Mouse (Mus musculus): Measurements from ENCODE around the gene Ppp2r1b. TPM values are rescaled to one million over a fixed set of nuclear protein-coding genes. Genes with fewer than 3 reads are reported as not detected.

The Ppp2r1b gene
- polyA plus RNA-seq, 1 experiment = 56.4 TPM

- Histone ChIP-seq H3K9me3 (replicated peaks; ENCODE audit: control insufficient read depth, insufficient read depth, low read length, poor library complexity, severe bottlenecking) (no peaks in the 10 kb centered on the region), H3K27me3 (ENCODE audit: control insufficient read depth, insufficient read depth, low read length, poor library complexity, severe bottlenecking) (no peaks in the 10 kb centered on the region), H3K27ac (ENCODE audit: insufficient read depth, low read length) (no peak overlapping the region), H3K36me3 (ENCODE audit: control insufficient read depth, insufficient read depth, low read length, poor library complexity, severe bottlenecking) (peaks cover 46% of the 10 kb centered on the region), H3K9ac (ENCODE audit: low read depth, poor library complexity, severe bottlenecking) (no peak overlapping the region), H3K4me1 (ENCODE audit: control insufficient read depth, insufficient read depth, low read length) (no peaks in the 10 kb centered on the region), H3K4me3 (ENCODE audit: low read depth, low read length) (no peak overlapping the region)
- no peak for TF ChIP-seq EP300 (IDR thresholded peaks at IDR 0.05; ENCODE audit: insufficient read depth, low read depth, low read length)
- no peak for TF ChIP-seq CTCF (IDR thresholded peaks at IDR 0.05; ENCODE audit: low read depth, low read length)
- TF ChIP-seq POLR2A (IDR thresholded peaks at IDR 0.05; ENCODE audit: insufficient read depth, low read length) = no peak
Measured at GRCm38 (mm10) chr9:50874031-50874430, 28.9 kb downstream of the Ppp2r1b start.

- Histone ChIP-seq H3K27me3 (ENCODE audit: control insufficient read depth, insufficient read depth, low read length, poor library complexity, severe bottlenecking) (no peaks in the 10 kb centered on the region), H3K36me3 (ENCODE audit: control insufficient read depth, insufficient read depth, low read length, poor library complexity, severe bottlenecking) (peaks cover 50% of the 10 kb centered on the region), H3K4me1 (ENCODE audit: control insufficient read depth, insufficient read depth, low read length) (no peaks in the 10 kb centered on the region), H3K9me3 (replicated peaks; ENCODE audit: control insufficient read depth, insufficient read depth, low read length, poor library complexity, severe bottlenecking) (no peaks in the 10 kb centered on the region), H3K4me3 (ENCODE audit: low read depth, low read length) (no peak overlapping the region), H3K27ac (ENCODE audit: insufficient read depth, low read length) (no peak overlapping the region), H3K9ac (ENCODE audit: low read depth, poor library complexity, severe bottlenecking) (no peak overlapping the region)
- TF ChIP-seq POLR2A (IDR thresholded peaks at IDR 0.05; ENCODE audit: insufficient read depth, low read length) = no peak
- TF ChIP-seq CTCF (IDR thresholded peaks at IDR 0.05; ENCODE audit: low read depth, low read length) = no peak
- no peak for TF ChIP-seq EP300 (IDR thresholded peaks at IDR 0.05; ENCODE audit: insufficient read depth, low read depth, low read length)
Measured at GRCm38 (mm10) chr9:50875470-50875869, 30.4 kb downstream of the Ppp2r1b start.

- H3K27me3 ChIP-seq (ENCODE audit: control insufficient read depth, insufficient read depth, low read length, poor library complexity, severe bottlenecking) = no peaks in the 10 kb centered on the region
- no peaks in the 10 kb centered on the region for H3K4me1 ChIP-seq (ENCODE audit: control insufficient read depth, insufficient read depth, low read length)
- TF ChIP-seq EP300 (IDR thresholded peaks at IDR 0.05; ENCODE audit: insufficient read depth, low read depth, low read length) (no peak), CTCF (IDR thresholded peaks at IDR 0.05; ENCODE audit: low read depth, low read length) (no peak)
- no peaks in the 10 kb centered on the region for H3K9me3 ChIP-seq (replicated peaks; ENCODE audit: control insufficient read depth, insufficient read depth, low read length, poor library complexity, severe bottlenecking)
- H3K27ac ChIP-seq (ENCODE audit: insufficient read depth, low read length) = no peak overlapping the region
- H3K9ac ChIP-seq (ENCODE audit: low read depth, poor library complexity, severe bottlenecking) = no peak overlapping the region
- peaks cover 44% of the 10 kb centered on the region for H3K36me3 ChIP-seq (ENCODE audit: control insufficient read depth, insufficient read depth, low read length, poor library complexity, severe bottlenecking)
- H3K4me3 ChIP-seq (ENCODE audit: low read depth, low read length) = no peak overlapping the region
Measured at GRCm38 (mm10) chr9:50876287-50876686, 31.2 kb downstream of the Ppp2r1b start.

GRCm38 (mm10) chr9:50877431-50877830, 32.3 kb downstream of the Ppp2r1b start:
- Histone ChIP-seq H3K27ac (ENCODE audit: insufficient read depth, low read length) (no peak overlapping the region), H3K36me3 (ENCODE audit: control insufficient read depth, insufficient read depth, low read length, poor library complexity, severe bottlenecking) (peaks cover 41% of the 10 kb centered on the region), H3K27me3 (ENCODE audit: control insufficient read depth, insufficient read depth, low read length, poor library complexity, severe bottlenecking) (no peaks in the 10 kb centered on the region), H3K9ac (ENCODE audit: low read depth, poor library complexity, severe bottlenecking) (no peak overlapping the region), H3K9me3 (replicated peaks; ENCODE audit: control insufficient read depth, insufficient read depth, low read length, poor library complexity, severe bottlenecking) (no peaks in the 10 kb centered on the region), H3K4me3 (ENCODE audit: low read depth, low read length) (no peak overlapping the region), H3K4me1 (ENCODE audit: control insufficient read depth, insufficient read depth, low read length) (no peaks in the 10 kb centered on the region)
- no peak for TF ChIP-seq EP300 (IDR thresholded peaks at IDR 0.05; ENCODE audit: insufficient read depth, low read depth, low read length)
- no peak for TF ChIP-seq POLR2A (IDR thresholded peaks at IDR 0.05; ENCODE audit: insufficient read depth, low read length)
- no peak for TF ChIP-seq CTCF (IDR thresholded peaks at IDR 0.05; ENCODE audit: low read depth, low read length)

GRCm38 (mm10) chr9:50882183-50882582, 37.1 kb downstream of the Ppp2r1b start:
- Histone ChIP-seq H3K36me3 (ENCODE audit: control insufficient read depth, insufficient read depth, low read length, poor library complexity, severe bottlenecking) (peaks cover 27% of the 10 kb centered on the region), H3K9me3 (replicated peaks; ENCODE audit: control insufficient read depth, insufficient read depth, low read length, poor library complexity, severe bottlenecking) (no peaks in the 10 kb centered on the region)
- TF ChIP-seq POLR2A (IDR thresholded peaks at IDR 0.05; ENCODE audit: insufficient read depth, low read length) = no peak
- TF ChIP-seq CTCF (IDR thresholded peaks at IDR 0.05; ENCODE audit: low read depth, low read length) = no peak
- TF ChIP-seq EP300 (IDR thresholded peaks at IDR 0.05; ENCODE audit: insufficient read depth, low read depth, low read length) = no peak

GRCm38 (mm10) chr9:50884093-50884492, 39.0 kb downstream of the Ppp2r1b start:
- no peaks in the 10 kb centered on the region for H3K27me3 ChIP-seq (ENCODE audit: control insufficient read depth, insufficient read depth, low read length, poor library complexity, severe bottlenecking)
- no peak overlapping the region for H3K27ac ChIP-seq (ENCODE audit: insufficient read depth, low read length)
- peaks cover 14% of the 10 kb centered on the region for H3K36me3 ChIP-seq (ENCODE audit: control insufficient read depth, insufficient read depth, low read length, poor library complexity, severe bottlenecking)
- H3K4me3 ChIP-seq (ENCODE audit: low read depth, low read length) = no peak overlapping the region
- peaks cover 2% of the 10 kb centered on the region for H3K4me1 ChIP-seq (ENCODE audit: control insufficient read depth, insufficient read depth, low read length)
- no peak overlapping the region for H3K9ac ChIP-seq (ENCODE audit: low read depth, poor library complexity, severe bottlenecking)
- no peaks in the 10 kb centered on the region for H3K9me3 ChIP-seq (replicated peaks; ENCODE audit: control insufficient read depth, insufficient read depth, low read length, poor library complexity, severe bottlenecking)
- TF ChIP-seq POLR2A (IDR thresholded peaks at IDR 0.05; ENCODE audit: insufficient read depth, low read length) = no peak
- no peak for TF ChIP-seq EP300 (IDR thresholded peaks at IDR 0.05; ENCODE audit: insufficient read depth, low read depth, low read length)
- TF ChIP-seq CTCF (IDR thresholded peaks at IDR 0.05; ENCODE audit: low read depth, low read length) = no peak

More at GRCm38 (mm10) chr9:50882183-50882582, 37.1 kb downstream of the Ppp2r1b start:
- H3K9ac ChIP-seq (ENCODE audit: low read depth, poor library complexity, severe bottlenecking) = no peak overlapping the region
- H3K4me1 ChIP-seq (ENCODE audit: control insufficient read depth, insufficient read depth, low read length) = peaks cover 2% of the 10 kb centered on the region
- H3K4me3 ChIP-seq (ENCODE audit: low read depth, low read length) = no peak overlapping the region
- H3K27ac ChIP-seq (ENCODE audit: insufficient read depth, low read length) = no peak overlapping the region
- no peaks in the 10 kb centered on the region for H3K27me3 ChIP-seq (ENCODE audit: control insufficient read depth, insufficient read depth, low read length, poor library complexity, severe bottlenecking)

All from ES-Bruce4 (cell line).